Mouse (Mus musculus): ENCODE results near the gene Slc12a7.

DNA sequence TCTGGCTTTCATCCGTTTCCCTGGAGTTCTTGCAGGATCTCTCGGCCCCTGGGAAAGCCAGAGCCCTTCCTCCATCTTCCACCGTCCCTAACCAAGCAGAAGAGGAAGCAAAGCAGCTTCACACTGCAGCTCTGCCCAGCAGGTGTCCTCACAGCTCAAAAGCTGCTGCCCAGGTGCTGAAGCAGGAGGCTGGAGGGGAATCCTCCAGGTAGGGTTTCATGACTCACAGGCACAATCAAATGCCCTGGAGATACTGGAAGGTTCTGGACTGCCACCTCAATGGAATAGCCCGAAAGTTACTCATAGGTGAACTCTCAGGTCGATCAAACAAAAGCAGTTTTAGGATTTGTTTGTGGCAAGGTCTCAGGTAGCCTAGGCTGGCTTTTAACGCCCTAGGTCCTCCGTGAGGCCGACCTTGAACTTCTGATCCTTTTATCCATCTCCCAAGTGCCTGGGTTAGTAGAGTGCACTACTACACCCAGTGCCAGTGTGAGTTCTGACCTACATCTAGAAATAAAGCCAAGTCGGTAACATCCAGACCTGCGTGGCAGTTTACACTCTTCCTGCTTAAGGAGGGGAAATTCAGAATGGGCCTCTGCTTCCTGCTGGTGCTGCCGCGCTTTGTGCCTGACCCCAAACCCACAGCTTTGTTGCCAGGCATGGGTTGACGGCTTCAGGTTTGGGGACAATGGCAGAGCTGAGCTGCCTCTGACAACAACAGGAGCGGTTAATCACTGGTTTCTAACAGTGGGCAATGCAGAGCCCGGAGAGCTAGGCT is 16.0 kb downstream of the Slc12a7 start:
- no peak for TF ChIP-seq CTCF (IDR thresholded peaks at IDR 0.05; ENCODE audit: borderline replicate concordance, extremely low read depth, insufficient read depth, insufficient read length)
- no peak for TF ChIP-seq POLR2A (IDR thresholded peaks at IDR 0.05; ENCODE audit: borderline replicate concordance, extremely low read depth, insufficient read depth, insufficient read length, poor library complexity, severe bottlenecking)
